Mouse (Mus musculus): Measurements from ENCODE around the gene 9930111J21Rik1.
"Not testable (repeated sequence)": the region's sequence is repeated elsewhere in the genome, so short reads cannot be mapped to it uniquely, and the experiment has no call there.

Gene 9930111J21Rik1

GRCm38 (mm10) chr11:48918380-48918779, 60.8 kb downstream of the 9930111J21Rik1 start:
- DNase-seq (ENCODE audit: low spot score) = no peak

GRCm38 (mm10) chr11:48913611-48914010, 65.6 kb downstream of the 9930111J21Rik1 start:
- DNase-seq (ENCODE audit: low spot score) = no peak

- DNase-seq (ENCODE audit: low spot score) = no peak
Measured at GRCm38 (mm10) chr11:48908459-48908858, 70.7 kb downstream of the 9930111J21Rik1 start.

GRCm38 (mm10) chr11:48902021-48902420, 77.2 kb downstream of the 9930111J21Rik1 start, which contains the start of gene Gm5431:
Gene Gm5431, minus strand, starts transcription at chr11:48902214.
- no peak for DNase-seq (ENCODE audit: low spot score)

- not testable (repeated sequence) for DNase-seq (ENCODE audit: low spot score)
Measured at GRCm38 (mm10) chr11:48901567-48901930, 77.6 kb downstream of the 9930111J21Rik1 start.

GRCm38 (mm10) chr11:48900654-48901566, 78.3 kb downstream of the 9930111J21Rik1 start:
- DNase-seq (ENCODE audit: low spot score) = not testable (repeated sequence)

- no peak for DNase-seq (ENCODE audit: low spot score)
Measured at GRCm38 (mm10) chr11:48898812-48899431, 80.3 kb downstream of the 9930111J21Rik1 start.
